Mouse (Mus musculus): ENCODE measurements around the gene Zfpm1. TPM values are rescaled to one million over a fixed set of nuclear protein-coding genes. Genes with fewer than 3 reads are reported as not detected.
A peak's percentile ranks its signal among the peaks of the same experiment; 100 is the strongest.

Zfpm1 gene
- polyA plus RNA-seq (2015; fragmentation: Nextera tagmentation; extraction: Ambion mirVana): 1.4 and 1.5 TPM in 2 replicates

- no peak for ATAC-seq (ENCODE audit: low FRiP score)
- Histone ChIP-seq H3K4me3 (peak within 1 kb of the TSS; percentile 68), H3K9me3 (no peaks in the 10 kb centered on the region), H3K4me2 (peak within 1 kb of the TSS; percentile 90), H3K27me3 (peaks cover 34% of the 10 kb centered on the region), H3K9ac (peak within 1 kb of the TSS; percentile 86), H3K36me3 (no peaks in the 10 kb centered on the region), H3K27ac (peak within 1 kb of the TSS; percentile 75), H3K4me1 (replicated peaks) (peaks cover 55% of the 10 kb centered on the region)
- 0% methylated on average over 36 of the region's 60 CpGs for WGBS
These were observed at the start of gene Zfpm1 for GRCm38 (mm10) chr8:122282035-122282358. Zfpm1 (plus strand) TSS chr8:122282141.

GRCm38 (mm10) chr8:122234055-122234454 is 47.9 kb upstream of the Zfpm1 start:
- WGBS: 31% methylated on average over 11 of the region's 11 CpGs
- Histone ChIP-seq H3K4me3 (no peak overlapping the region), H3K27ac (no peak overlapping the region), H3K4me1 (replicated peaks) (peaks cover 38% of the 10 kb centered on the region), H3K4me2 (no peak overlapping the region), H3K27me3 (peaks cover 43% of the 10 kb centered on the region), H3K9me3 (no peaks in the 10 kb centered on the region), H3K36me3 (no peaks in the 10 kb centered on the region), H3K9ac (no peak overlapping the region)
- no peak for ATAC-seq (ENCODE audit: low FRiP score)

GRCm38 (mm10) chr8:122236521-122236920 is 45.4 kb upstream of the Zfpm1 start:
- Histone ChIP-seq H3K9me3 (no peaks in the 10 kb centered on the region), H3K4me1 (replicated peaks) (peaks cover 17% of the 10 kb centered on the region), H3K9ac (no peak overlapping the region), H3K27ac (no peak overlapping the region), H3K36me3 (no peaks in the 10 kb centered on the region), H3K27me3 (peaks cover 23% of the 10 kb centered on the region), H3K4me3 (no peak overlapping the region), H3K4me2 (no peak overlapping the region)
- WGBS: 88% methylated on average over 3 of the region's 3 CpGs
- no peak for ATAC-seq (ENCODE audit: low FRiP score)

GRCm38 (mm10) chr8:122238225-122238624 is 43.7 kb upstream of the Zfpm1 start:
- H3K27me3 ChIP-seq: peaks cover 6% of the 10 kb centered on the region

GRCm38 (mm10) chr8:122238731-122239130 is 43.2 kb upstream of the Zfpm1 start:
- H3K9ac ChIP-seq: no peak overlapping the region
- no peak overlapping the region for H3K27ac ChIP-seq
- H3K4me2 ChIP-seq: no peak overlapping the region
- WGBS: 78% methylated on average over 8 of the region's 8 CpGs
- ATAC-seq (ENCODE audit: low FRiP score): no peak
- peaks cover 4% of the 10 kb centered on the region; the same call in 1 of the 2 replicates for H3K27me3 ChIP-seq
- H3K4me3 ChIP-seq: no peak overlapping the region
- no peaks in the 10 kb centered on the region for H3K9me3 ChIP-seq
- H3K4me1 ChIP-seq (replicated peaks): peaks cover 15% of the 10 kb centered on the region
- H3K36me3 ChIP-seq: no peaks in the 10 kb centered on the region

More at GRCm38 (mm10) chr8:122238225-122238624, 43.7 kb upstream of the Zfpm1 start:
- Histone ChIP-seq H3K4me3 (no peak overlapping the region), H3K9me3 (no peaks in the 10 kb centered on the region), H3K9ac (no peak overlapping the region), H3K36me3 (no peaks in the 10 kb centered on the region), H3K4me1 (replicated peaks) (peaks cover 17% of the 10 kb centered on the region), H3K27ac (no peak overlapping the region), H3K4me2 (no peak overlapping the region)
- ATAC-seq (ENCODE audit: low FRiP score): no peak
- 83% methylated on average over 11 of the region's 11 CpGs for WGBS

- Histone ChIP-seq H3K4me3 (no peak overlapping the region), H3K27me3 (peaks cover 4% of the 10 kb centered on the region; the same call in 1 of the 2 replicates), H3K9me3 (no peaks in the 10 kb centered on the region), H3K4me1 (replicated peaks) (peaks cover 9% of the 10 kb centered on the region; the same call in 1 of the 2 replicates), H3K27ac (no peak overlapping the region), H3K9ac (no peak overlapping the region), H3K36me3 (no peaks in the 10 kb centered on the region), H3K4me2 (no peak overlapping the region)
- ATAC-seq (ENCODE audit: low FRiP score): no peak
- WGBS: 87% methylated on average over 16 of the region's 16 CpGs
These were observed 41.5 kb upstream of the Zfpm1 start for GRCm38 (mm10) chr8:122240241-122241026.

- no peak overlapping the region for H3K4me2 ChIP-seq
These were observed 38.6 kb upstream of the Zfpm1 start for GRCm38 (mm10) chr8:122243310-122243709.

GRCm38 (mm10) chr8:122245161-122245560 is 36.8 kb upstream of the Zfpm1 start:
- Histone ChIP-seq H3K4me1 (replicated peaks) (peaks cover 14% of the 10 kb centered on the region), H3K4me2 (no peak overlapping the region), H3K36me3 (no peaks in the 10 kb centered on the region), H3K27ac (no peak overlapping the region), H3K9ac (no peak overlapping the region), H3K4me3 (no peak overlapping the region), H3K27me3 (peaks cover 4% of the 10 kb centered on the region; the same call in 1 of the 2 replicates), H3K9me3 (no peaks in the 10 kb centered on the region)
- 78% methylated on average over 6 of the region's 6 CpGs for WGBS
- ATAC-seq (ENCODE audit: low FRiP score): no peak

More at GRCm38 (mm10) chr8:122243310-122243709, 38.6 kb upstream of the Zfpm1 start:
- WGBS: 75% methylated on average over 4 of the region's 4 CpGs
- Histone ChIP-seq H3K4me3 (no peak overlapping the region), H3K4me1 (replicated peaks) (peaks cover 14% of the 10 kb centered on the region), H3K36me3 (no peaks in the 10 kb centered on the region), H3K27me3 (peaks cover 4% of the 10 kb centered on the region; the same call in 1 of the 2 replicates), H3K9me3 (no peaks in the 10 kb centered on the region), H3K27ac (no peak overlapping the region), H3K9ac (no peak overlapping the region)
- ATAC-seq (ENCODE audit: low FRiP score): no peak

- Histone ChIP-seq H3K9ac (no peak overlapping the region), H3K36me3 (no peaks in the 10 kb centered on the region), H3K27me3 (no peaks in the 10 kb centered on the region), H3K4me1 (replicated peaks) (peaks cover 14% of the 10 kb centered on the region), H3K27ac (no peak overlapping the region), H3K4me2 (no peak overlapping the region), H3K9me3 (no peaks in the 10 kb centered on the region), H3K4me3 (no peak overlapping the region)
- no peak for ATAC-seq (ENCODE audit: low FRiP score)
- whole genome bisulfite sequencing: 48% methylated on average over 12 of the region's 12 CpGs
These were observed 35.4 kb upstream of the Zfpm1 start for GRCm38 (mm10) chr8:122246257-122247211.

GRCm38 (mm10) chr8:122251739-122252138 is 30.2 kb upstream of the Zfpm1 start:
- Histone ChIP-seq H3K4me2 (no peak overlapping the region), H3K27ac (no peak overlapping the region), H3K36me3 (no peaks in the 10 kb centered on the region), H3K9me3 (no peaks in the 10 kb centered on the region), H3K27me3 (0 out of 2 replicates have a peak, but pooled peaks cover 4% of the 10 kb centered on the region), H3K4me1 (replicated peaks) (peaks cover 3% of the 10 kb centered on the region), H3K4me3 (no peak overlapping the region), H3K9ac (no peak overlapping the region)
- 86% methylated on average over 1 of the region's 1 CpGs for WGBS
- ATAC-seq (ENCODE audit: low FRiP score): no peak

GRCm38 (mm10) chr8:122252366-122252765 is 29.6 kb upstream of the Zfpm1 start:
- Histone ChIP-seq H3K4me3 (no peak overlapping the region), H3K4me1 (replicated peaks) (no peaks in the 10 kb centered on the region), H3K36me3 (no peaks in the 10 kb centered on the region), H3K27me3 (0 out of 2 replicates have a peak, but pooled peaks cover 4% of the 10 kb centered on the region), H3K27ac (no peak overlapping the region), H3K9me3 (no peaks in the 10 kb centered on the region), H3K4me2 (no peak overlapping the region), H3K9ac (no peak overlapping the region)
- WGBS: 64% methylated on average over 5 of the region's 5 CpGs
- ATAC-seq (ENCODE audit: low FRiP score): no peak

GRCm38 (mm10) chr8:122259351-122259750 is 22.6 kb upstream of the Zfpm1 start:
- 57% methylated on average over 2 of the region's 2 CpGs for WGBS
- no peak overlapping the region for H3K27ac ChIP-seq
- H3K4me2 ChIP-seq: no peak overlapping the region
- no peak overlapping the region for H3K9ac ChIP-seq
- H3K36me3 ChIP-seq: no peaks in the 10 kb centered on the region
- H3K4me1 ChIP-seq (replicated peaks): 0 out of 2 replicates have a peak, but pooled peaks cover 3% of the 10 kb centered on the region
- no peak for ATAC-seq (ENCODE audit: low FRiP score)
- H3K27me3 ChIP-seq: 0 out of 2 replicates have a peak, but pooled peaks cover 18% of the 10 kb centered on the region
- no peak overlapping the region for H3K4me3 ChIP-seq
- H3K9me3 ChIP-seq: no peaks in the 10 kb centered on the region

Data from hindbrain, embryonic 13.5 days (tissue).